Mouse (Mus musculus) left cerebral cortex, postnatal 36 days (tissue): ENCODE measurements around the gene Ampd3. TPM values are rescaled to one million over a fixed set of nuclear protein-coding genes. Genes with fewer than 3 reads are reported as not detected.

Experiments used
- microRNA-seq: library from miRNA; unstranded; fragments of <30 nt; microRNA quantifications from one replicate; pipeline ENCODE4 v1.2.0, GENCODE M21; 2022
- total RNA-seq, 2 experiments: library from RNA; stranded (reverse); gene quantifications; 2 replicates each; pipeline ENCODE4 v1.2.3; 2021

Ampd3 gene
- total RNA-seq, 2 experiments from 2014 or later, result 19.7 to 25.4 TPM

Small RNAs within 50 kb of the gene (microRNA-seq; reads per million reads assigned to microRNA genes)
- gene Gm47282, result not detected

Other genes with a start within 250 kb of the Ampd3 start
- 10 to 100 TPM; 46.1 to 69.2 TPM for gene Sbf2, start 153.3 kb upstream of the Ampd3 start, total RNA-seq
- 1 to 10 TPM; 2.4 to 2.9 TPM for gene Adm, start 140.5 kb upstream of the Ampd3 start, total RNA-seq
- 10 to 100 TPM; 70.1 to 79.3 TPM for gene Rnf141, start 76.3 kb downstream of the Ampd3 start, total RNA-seq
- 1 to 10 TPM in 1 of 2 experiments, under 1 TPM in 1; 0.99 to 2.1 TPM for gene Lyve1, start 95.0 kb downstream of the Ampd3 start, total RNA-seq
- 1 to 10 TPM; 2.7 to 3.2 TPM for gene Mrvi1, start 214.3 kb downstream of the Ampd3 start, total RNA-seq